Mouse (Mus musculus) ES-Bruce4 (cell line): ENCODE results near the gene Sox5. TPM values are rescaled to one million over a fixed set of nuclear protein-coding genes. Genes with fewer than 3 reads are reported as not detected.

ENCODE experiments used
- H3K27ac ChIP-seq: 2 replicates; pipeline ENCODE4 v1.5.1; 2012; ENCODE audit warnings: low read length, inconsistent platforms; ENCODE audit not compliant: insufficient read depth
- H3K27me3 ChIP-seq: 2 replicates; pipeline ENCODE4 v1.6.1; 2012; ENCODE audit warnings: mild to moderate bottlenecking, low read length, inconsistent platforms; ENCODE audit not compliant: control insufficient read depth, poor library complexity, insufficient read depth, severe bottlenecking
- H3K36me3 ChIP-seq: 2 replicates; pipeline ENCODE4 v1.6.1; 2012; ENCODE audit warnings: inconsistent platforms, mild to moderate bottlenecking, low read length, moderate library complexity; ENCODE audit not compliant: control insufficient read depth, poor library complexity, insufficient read depth, severe bottlenecking
- H3K4me1 ChIP-seq: one replicate; pipeline ENCODE4 v1.8.1; 2011; ENCODE audit warnings: low read length; ENCODE audit not compliant: control insufficient read depth, insufficient read depth
- H3K4me3 ChIP-seq: 2 replicates; pipeline ENCODE4 v1.5.1; 2011; ENCODE audit warnings: low read depth, mild to moderate bottlenecking, low read length
- H3K9ac ChIP-seq: 2 replicates; pipeline ENCODE4 v1.6.1; 2012; ENCODE audit warnings: low read depth, mild to moderate bottlenecking, inconsistent platforms; ENCODE audit not compliant: poor library complexity, severe bottlenecking
- H3K9me3 ChIP-seq: replicated peaks from 2 replicates; pipeline ENCODE4 v1.6.1; 2012; ENCODE audit warnings: mild to moderate bottlenecking, low read length, inconsistent platforms; ENCODE audit not compliant: control insufficient read depth, poor library complexity, insufficient read depth, severe bottlenecking
- CTCF ChIP-seq: IDR thresholded peaks from one replicate; pipeline ENCODE4 v1.8.1; 2011; ENCODE audit warnings: low read depth, low read length
- EP300 ChIP-seq: IDR thresholded peaks from 2 replicates; pipeline ENCODE4 v1.6.1; 2011; ENCODE audit warnings: low read depth, low read length; ENCODE audit not compliant: insufficient read depth
- POLR2A ChIP-seq: IDR thresholded peaks from one replicate; pipeline ENCODE4 v1.8.1; 2011; ENCODE audit warnings: low read length; ENCODE audit not compliant: insufficient read depth
- polyA plus RNA-seq: library from polyadenylated mRNA; stranded (reverse); fragments of >200 nt; gene quantifications from 2 replicates; pipeline ENCODE4 v1.2.4, GENCODE M21; 2011; ENCODE audit warnings: low read depth; ENCODE audit not compliant: missing spikeins, insufficient read depth, insufficient read length

Gene Sox5
- polyA plus RNA-seq, 1 experiment, result not detected

DNA sequence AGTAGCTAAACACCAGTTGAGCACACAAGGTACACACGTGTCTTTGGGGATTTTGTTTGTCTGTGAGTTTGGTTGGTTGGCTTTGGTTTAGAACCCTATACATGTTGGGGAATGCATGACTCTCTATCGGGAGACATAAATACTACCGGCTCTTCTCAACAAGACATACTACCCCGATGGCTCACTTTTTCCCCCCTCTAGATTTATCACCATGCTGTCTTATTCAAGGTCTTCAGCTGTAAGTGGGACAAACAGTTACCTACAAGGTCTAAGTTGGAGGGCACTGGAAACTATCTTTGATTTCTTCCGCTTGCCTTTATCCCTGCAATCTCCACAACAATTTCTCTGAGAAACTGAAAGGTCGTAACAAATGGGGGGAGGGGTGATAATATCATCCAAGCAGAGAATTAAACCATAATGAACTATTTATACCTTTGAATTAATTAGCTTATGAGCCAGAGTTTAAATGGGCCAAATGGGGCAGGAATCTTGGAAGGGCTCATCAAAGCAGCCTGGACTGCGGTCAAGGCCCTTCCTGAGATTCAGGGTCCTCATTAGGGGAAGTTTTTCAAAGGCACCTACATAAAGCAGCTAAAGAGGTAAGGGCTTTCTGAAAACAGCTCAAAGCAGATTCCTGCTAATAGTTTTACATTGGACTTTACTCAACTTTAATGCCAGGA lies 4.3 kb downstream of the Sox5 start:
- H3K4me3 ChIP-seq, result no peak overlapping the region
- TF ChIP-seq EP300 (no peak), CTCF (no peak), POLR2A (no peak)
- H3K4me1 ChIP-seq, result no peaks in the 10 kb centered on the region

DNA sequence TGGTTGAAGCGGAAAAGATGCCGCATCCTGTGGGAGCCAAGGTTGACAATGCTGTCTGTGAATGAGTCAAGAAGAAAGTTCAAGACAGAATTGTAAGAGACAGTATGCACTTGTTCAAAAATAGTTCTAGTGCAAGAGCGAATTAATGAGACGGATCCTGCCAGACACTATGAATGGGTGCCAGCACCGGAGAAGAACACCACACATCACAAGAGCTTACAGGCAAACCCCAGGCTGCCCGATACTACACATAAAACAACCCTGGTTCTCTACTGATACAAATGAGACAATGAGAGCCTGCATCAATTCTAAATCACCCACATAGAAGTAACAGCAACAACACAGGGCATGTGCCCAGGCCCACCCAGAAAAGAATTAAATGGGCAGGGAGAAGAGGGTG lies 8.0 kb downstream of the Sox5 start:
- Histone ChIP-seq H3K27me3 (peaks cover 1% of the 10 kb centered on the region; the same call in 1 of the 2 replicates), H3K9ac (no peak overlapping the region), H3K9me3 (no peaks in the 10 kb centered on the region), H3K4me1 (no peaks in the 10 kb centered on the region), H3K36me3 (no peaks in the 10 kb centered on the region), H3K27ac (no peak overlapping the region), H3K4me3 (no peak overlapping the region)
- no peak for TF ChIP-seq POLR2A
- no peak for TF ChIP-seq EP300
- TF ChIP-seq CTCF, result no peak

More for the DNA sequence above, 4.3 kb downstream of the Sox5 start:
- Histone ChIP-seq H3K36me3 (no peaks in the 10 kb centered on the region), H3K9me3 (no peaks in the 10 kb centered on the region), H3K27ac (no peak overlapping the region), H3K9ac (no peak overlapping the region), H3K27me3 (peaks cover 13% of the 10 kb centered on the region)

DNA sequence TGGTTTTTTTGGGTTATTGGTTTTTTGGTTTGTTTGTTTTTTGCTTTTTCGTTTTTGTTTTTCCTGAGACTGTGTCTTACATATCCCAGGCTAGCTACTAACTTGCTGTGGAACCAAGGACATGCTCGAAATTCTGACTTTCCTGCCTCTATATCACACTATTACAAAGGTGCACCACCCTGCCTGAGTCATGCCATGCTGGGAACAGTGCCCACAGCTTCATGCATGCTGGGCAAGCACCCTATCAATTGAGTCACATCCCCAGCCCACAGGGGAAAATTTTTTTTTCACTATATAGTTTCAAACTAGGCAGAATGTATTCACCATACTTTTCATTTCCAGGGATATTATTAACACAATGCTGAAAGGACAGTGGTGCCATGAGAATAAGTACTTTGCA lies 8.8 kb downstream of the Sox5 start:
- H3K36me3 ChIP-seq, result no peaks in the 10 kb centered on the region
- TF ChIP-seq EP300 (no peak), POLR2A (no peak), CTCF (no peak)
- H3K4me1 ChIP-seq, result no peaks in the 10 kb centered on the region

DNA sequence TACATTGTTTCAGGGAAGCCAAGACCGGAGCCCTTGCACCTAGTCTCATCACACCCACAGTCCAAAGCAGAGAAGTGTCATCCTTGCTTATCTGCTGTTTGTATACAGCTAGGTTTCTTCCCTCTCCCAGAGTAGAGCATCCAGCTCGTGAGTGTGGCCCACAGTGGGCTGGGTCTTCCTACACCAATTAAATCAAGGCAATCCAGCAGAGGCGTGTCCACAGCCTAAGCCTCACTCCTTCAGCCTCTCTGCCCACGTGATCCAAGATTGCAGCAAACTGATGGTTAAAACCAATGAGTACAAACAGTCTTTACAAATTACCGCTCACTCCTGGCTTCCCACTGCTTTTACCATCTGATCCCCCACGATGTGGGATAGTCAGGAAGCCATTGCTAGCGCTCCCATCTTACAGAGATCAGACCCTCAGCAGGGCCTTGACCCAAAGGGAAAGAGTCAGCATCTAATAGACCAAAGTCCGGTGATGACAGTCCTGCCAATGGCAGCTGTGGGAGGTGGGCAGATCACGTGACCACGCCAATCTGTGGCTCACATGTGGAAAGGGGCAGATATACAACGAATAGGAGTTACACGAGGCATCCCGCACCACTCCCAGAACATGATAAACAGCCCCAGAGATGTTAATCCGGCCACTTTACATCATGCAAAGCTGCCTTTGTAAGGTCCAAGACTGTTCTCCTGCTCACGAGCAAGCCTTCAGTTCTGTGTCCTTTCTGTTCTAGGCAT lies 9.4 kb downstream of the Sox5 start:
- H3K4me3 ChIP-seq, result no peak overlapping the region
- no peak overlapping the region for H3K27ac ChIP-seq
- TF ChIP-seq POLR2A (no peak), EP300 (no peak), CTCF (no peak)
- H3K27me3 ChIP-seq, result no peaks in the 10 kb centered on the region
- no peaks in the 10 kb centered on the region for H3K9me3 ChIP-seq
- H3K36me3 ChIP-seq, result no peaks in the 10 kb centered on the region
- H3K4me1 ChIP-seq, result no peaks in the 10 kb centered on the region
- no peak overlapping the region for H3K9ac ChIP-seq

More for the DNA sequence above, 8.8 kb downstream of the Sox5 start:
- Histone ChIP-seq H3K27me3 (peaks cover 1% of the 10 kb centered on the region; the same call in 1 of the 2 replicates), H3K4me3 (no peak overlapping the region), H3K27ac (no peak overlapping the region), H3K9ac (no peak overlapping the region), H3K9me3 (no peaks in the 10 kb centered on the region)

DNA sequence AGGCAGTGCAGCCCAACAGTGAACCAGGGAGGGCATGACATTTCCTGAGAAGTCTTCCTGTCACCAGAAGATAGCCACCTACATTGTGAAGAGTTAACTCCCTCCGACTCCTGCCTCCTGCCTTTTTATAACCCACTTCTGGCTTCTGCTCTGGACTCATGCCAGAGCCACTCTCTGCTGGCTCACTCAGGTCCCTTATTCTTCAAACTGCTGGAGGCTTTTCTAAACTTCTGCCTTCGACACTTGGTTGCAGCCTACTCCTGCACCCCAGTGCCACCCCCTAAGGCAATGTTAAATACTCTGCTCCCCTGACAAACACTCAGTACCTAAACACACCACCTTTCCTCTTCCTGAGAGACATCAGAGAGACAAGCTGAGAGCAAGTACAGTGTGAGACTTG lies 12.7 kb downstream of the Sox5 start:
- no peak for TF ChIP-seq EP300
- TF ChIP-seq POLR2A, result no peak
- no peak for TF ChIP-seq CTCF
- Histone ChIP-seq H3K36me3 (no peaks in the 10 kb centered on the region), H3K4me1 (no peaks in the 10 kb centered on the region), H3K27me3 (no peaks in the 10 kb centered on the region), H3K9me3 (no peaks in the 10 kb centered on the region), H3K4me3 (no peak overlapping the region), H3K27ac (no peak overlapping the region), H3K9ac (no peak overlapping the region)

DNA sequence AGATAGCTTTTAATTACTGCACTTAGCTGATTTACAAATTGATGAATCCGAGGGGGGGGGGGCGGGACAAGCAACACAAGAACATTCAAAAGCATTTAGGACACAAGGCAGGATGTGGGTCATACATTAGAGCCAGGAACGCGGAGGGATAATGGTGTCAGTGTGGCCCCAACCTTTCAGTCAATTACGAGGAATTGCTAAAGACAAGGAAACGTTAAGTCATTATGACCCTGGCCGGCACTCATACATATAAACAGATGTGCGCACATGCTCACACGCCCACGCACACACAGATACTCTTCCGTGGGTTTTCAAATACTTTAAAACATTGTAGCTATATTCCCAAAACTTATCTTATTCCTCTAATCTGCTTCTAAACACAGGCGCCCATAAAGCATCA lies 19.9 kb downstream of the Sox5 start:
- Histone ChIP-seq H3K27me3 (no peaks in the 10 kb centered on the region), H3K9me3 (no peaks in the 10 kb centered on the region), H3K9ac (no peak overlapping the region), H3K36me3 (no peaks in the 10 kb centered on the region), H3K27ac (no peak overlapping the region), H3K4me1 (no peaks in the 10 kb centered on the region), H3K4me3 (no peak overlapping the region)
- no peak for TF ChIP-seq EP300
- TF ChIP-seq POLR2A, result no peak
- TF ChIP-seq CTCF, result no peak
